ENCODE assay signal across 29 mouse cellular contexts in genomic region chr14:28469696-28470095, GRCm38 (mm10). TPM values are rescaled to one million over a fixed set of nuclear protein-coding genes. Genes with fewer than 3 reads are reported as not detected.
DNase-seq lines count a peak whose midpoint lies in the region; ATAC-seq lines count a peak whose summit lies in the region.
"Had no signal": no experiment of that assay in that cellular context is flagged by ENCODE, and none has a peak within 500 bp of the region (broad histone marks: within the 10 kb centered on the region; RNA-seq: fewer than 3 reads in every experiment).

No protein-coding gene starts in this region.

- no peak overlapping the region for H3K4me3 ChIP-seq in midbrain, embryonic 14.5 days (replicated peaks; ENCODE audit: low read depth, low read length)
- H3K4me3 ChIP-seq in midbrain, embryonic 10.5 days = no peak overlapping the region
- no peak overlapping the region for H3K4me3 ChIP-seq in limb, embryonic 11.5 days (ENCODE audit: low read depth, low read length)
- H3K4me3 ChIP-seq: embryonic facial prominence, embryonic 12.5 days; heart, embryonic 12.5 days; hindbrain, embryonic 10.5 days; liver, embryonic 15.5 days; lung, embryonic 15.5 days; megakaryocyte, embryonic 14.5 days; myocyte; stomach, embryonic 15.5 days had no signal

- no peaks in the 10 kb centered on the region for H3K36me3 ChIP-seq in midbrain, embryonic 14.5 days (ENCODE audit: control insufficient read depth, insufficient read depth, low read length)
- no peaks in the 10 kb centered on the region for H3K36me3 ChIP-seq in midbrain, embryonic 10.5 days
- no peaks in the 10 kb centered on the region for H3K36me3 ChIP-seq in limb, embryonic 11.5 days (ENCODE audit: control insufficient read depth, insufficient read depth, low read length)
- H3K36me3 ChIP-seq: embryonic facial prominence, embryonic 12.5 days; heart, embryonic 12.5 days; hindbrain, embryonic 10.5 days; liver, embryonic 15.5 days; lung, embryonic 15.5 days; stomach, embryonic 15.5 days had no signal

- ATAC-seq in midbrain, embryonic 14.5 days (ENCODE audit: low FRiP score, low TSS enrichment) = no peak
- no peak for ATAC-seq in limb, embryonic 11.5 days (ENCODE audit: insufficient number of reproducible peaks, low FRiP score, low TSS enrichment, low read depth)
- ATAC-seq: CD4-positive, CD25-positive, alpha-beta regulatory T cell, adult 4 months; forebrain, postnatal 0 days; hindbrain, postnatal 0 days; intestine, embryonic 16.5 days had no signal

- WGBS in midbrain, embryonic 14.5 days = 28% methylated on average over 4 of the region's 4 CpGs
- 43% methylated on average over 4 of the region's 4 CpGs for WGBS in midbrain, embryonic 10.5 days
- WGBS in limb, embryonic 11.5 days = 3% methylated on average over 4 of the region's 4 CpGs

- H3K9ac ChIP-seq in midbrain, embryonic 14.5 days (replicated peaks; ENCODE audit: low read length) = no peak overlapping the region
- no peak overlapping the region for H3K9ac ChIP-seq in limb, embryonic 11.5 days (ENCODE audit: low read length)
- H3K9ac ChIP-seq: embryonic facial prominence, embryonic 12.5 days; forebrain, postnatal 0 days; heart, embryonic 12.5 days; liver, embryonic 15.5 days; lung, embryonic 15.5 days; stomach, embryonic 15.5 days had no signal

- H3K4me2 ChIP-seq in midbrain, embryonic 14.5 days (ENCODE audit: low read length) = no peak overlapping the region
- H3K4me2 ChIP-seq in limb, embryonic 11.5 days (ENCODE audit: low read depth, severe bottlenecking) = peak overlapping the region; percentile 13; the same call in 1 of the 2 replicates
- H3K4me2 ChIP-seq: embryonic facial prominence, embryonic 12.5 days; heart, embryonic 12.5 days; liver, embryonic 15.5 days; lung, embryonic 15.5 days; stomach, embryonic 15.5 days had no signal

- peaks cover 5% of the 10 kb centered on the region for H3K4me1 ChIP-seq in midbrain, embryonic 14.5 days (ENCODE audit: control insufficient read depth, insufficient read depth, low read length)
- peaks cover 16% of the 10 kb centered on the region for H3K4me1 ChIP-seq in midbrain, embryonic 10.5 days
- peaks cover 53% of the 10 kb centered on the region for H3K4me1 ChIP-seq in limb, embryonic 11.5 days (ENCODE audit: control insufficient read depth, insufficient read depth, low read length)
- H3K4me1 ChIP-seq: liver, embryonic 15.5 days; lung, embryonic 15.5 days; megakaryocyte, embryonic 14.5 days; stomach, embryonic 15.5 days had no signal

- no peaks in the 10 kb centered on the region for H3K9me3 ChIP-seq in midbrain, embryonic 14.5 days (ENCODE audit: control insufficient read depth, low read length)
- no peaks in the 10 kb centered on the region for H3K9me3 ChIP-seq in midbrain, embryonic 10.5 days (replicated peaks)
- no peaks in the 10 kb centered on the region for H3K9me3 ChIP-seq in limb, embryonic 11.5 days (ENCODE audit: control insufficient read depth, low read length)
- H3K9me3 ChIP-seq: embryonic facial prominence, embryonic 12.5 days; heart, embryonic 12.5 days; hindbrain, embryonic 10.5 days; liver, embryonic 15.5 days; lung, embryonic 15.5 days; stomach, embryonic 15.5 days had no signal

- peak; percentile 59 for DNase-seq in embryo, embryonic 11 days
- no peak for DNase-seq in embryo, embryonic 10.5 days (ENCODE audit: low spot score)
- DNase-seq in midbrain, embryonic 14.5 days = peak; percentile 31
- DNase-seq in midbrain, embryonic 10.5 days (ENCODE audit: low spot score) = no peak
- DNase-seq in limb, embryonic 11.5 days (ENCODE audit: low spot score) = peak; percentile 60
- peak; percentile 56 for DNase-seq in testis, postnatal 14 days (ENCODE audit: low spot score)
- DNase-seq in urinary bladder, postnatal 36 days (ENCODE audit: low spot score in 2 of 2) = no peak
- DNase-seq: adrenal gland, postnatal 36 days; cerebellum, adult 9-10 months; forebrain, postnatal 0 days; gastrocnemius, postnatal 25 days; heart, adult 18-20 months; heart, postnatal 10 days; kidney, postnatal 25 days; liver; lung, postnatal 36 days; thymus, adult 2 months; thymus, postnatal 4 days had no signal

- H3K27me3 ChIP-seq in midbrain, embryonic 14.5 days (ENCODE audit: control insufficient read depth, insufficient read depth, low read length) = peaks cover 2% of the 10 kb centered on the region; the same call in 1 of the 2 replicates
- no peaks in the 10 kb centered on the region; the same call in 1 of the 2 replicates for H3K27me3 ChIP-seq in midbrain, embryonic 10.5 days (ENCODE audit: low read depth, poor library complexity, severe bottlenecking)
- no peaks in the 10 kb centered on the region for H3K27me3 ChIP-seq in limb, embryonic 11.5 days (ENCODE audit: control insufficient read depth, insufficient read depth, low read length)
- H3K27me3 ChIP-seq: heart, embryonic 12.5 days; liver, embryonic 15.5 days; lung, embryonic 15.5 days; megakaryocyte, embryonic 14.5 days; stomach, embryonic 15.5 days had no signal

- H3K27ac ChIP-seq in midbrain, embryonic 14.5 days (replicated peaks; ENCODE audit: low read depth, low read length) = no peak overlapping the region
- H3K27ac ChIP-seq in midbrain, embryonic 10.5 days (replicated peaks) = no peak overlapping the region
- H3K27ac ChIP-seq in limb, embryonic 11.5 days (replicated peaks; ENCODE audit: low read depth, low read length) = peak overlapping the region; percentile 23
- H3K27ac ChIP-seq: embryonic facial prominence, embryonic 12.5 days; hindbrain, embryonic 10.5 days; hindbrain, postnatal 0 days; liver, embryonic 15.5 days; lung, embryonic 15.5 days; stomach, embryonic 15.5 days had no signal

RNA-seq across cellular contexts. Expression of gene Wnt5a, which starts 34.9 kb away (rescaled TPM):
- 12.1 and 17.3 TPM in 2 replicates for polyA plus RNA-seq in midbrain, embryonic 14.5 days (2014; fragmentation: Nextera tagmentation; extraction: Ambion mirVana)
- 49.5 and 49.7 TPM in 2 replicates for polyA plus RNA-seq in midbrain, embryonic 10.5 days (2016; fragmentation: Nextera tagmentation; extraction: Ambion mirVana)
- polyA plus RNA-seq in limb, embryonic 11.5 days (2014; fragmentation: Nextera tagmentation; extraction: Ambion mirVana) = 110 and 115 TPM in 2 replicates
- polyA plus RNA-seq: CD4-positive, CD25-positive, alpha-beta regulatory T cell, adult 4 months had no signal

Comparison
In these comparisons a context has a peak if more than half of its experiments do, and no peak if none do; other contexts are left out.
1. DNase-seq: peak in embryo, embryonic 11 days (single experiment), midbrain, embryonic 14.5 days (single experiment), limb, embryonic 11.5 days (single experiment) and testis, postnatal 14 days (single experiment); none in embryo, embryonic 10.5 days (single experiment), midbrain, embryonic 10.5 days (single experiment) and urinary bladder, postnatal 36 days (0 of 2).